Mouse (Mus musculus) 416B (cell line): ENCODE data around the gene Gen1.

Experiments
- DNase-seq: peaks from one replicate; pipeline ENCODE4 v3.0.0; 2011; ENCODE audit warnings: low read depth

The Gen1 gene

DNA sequence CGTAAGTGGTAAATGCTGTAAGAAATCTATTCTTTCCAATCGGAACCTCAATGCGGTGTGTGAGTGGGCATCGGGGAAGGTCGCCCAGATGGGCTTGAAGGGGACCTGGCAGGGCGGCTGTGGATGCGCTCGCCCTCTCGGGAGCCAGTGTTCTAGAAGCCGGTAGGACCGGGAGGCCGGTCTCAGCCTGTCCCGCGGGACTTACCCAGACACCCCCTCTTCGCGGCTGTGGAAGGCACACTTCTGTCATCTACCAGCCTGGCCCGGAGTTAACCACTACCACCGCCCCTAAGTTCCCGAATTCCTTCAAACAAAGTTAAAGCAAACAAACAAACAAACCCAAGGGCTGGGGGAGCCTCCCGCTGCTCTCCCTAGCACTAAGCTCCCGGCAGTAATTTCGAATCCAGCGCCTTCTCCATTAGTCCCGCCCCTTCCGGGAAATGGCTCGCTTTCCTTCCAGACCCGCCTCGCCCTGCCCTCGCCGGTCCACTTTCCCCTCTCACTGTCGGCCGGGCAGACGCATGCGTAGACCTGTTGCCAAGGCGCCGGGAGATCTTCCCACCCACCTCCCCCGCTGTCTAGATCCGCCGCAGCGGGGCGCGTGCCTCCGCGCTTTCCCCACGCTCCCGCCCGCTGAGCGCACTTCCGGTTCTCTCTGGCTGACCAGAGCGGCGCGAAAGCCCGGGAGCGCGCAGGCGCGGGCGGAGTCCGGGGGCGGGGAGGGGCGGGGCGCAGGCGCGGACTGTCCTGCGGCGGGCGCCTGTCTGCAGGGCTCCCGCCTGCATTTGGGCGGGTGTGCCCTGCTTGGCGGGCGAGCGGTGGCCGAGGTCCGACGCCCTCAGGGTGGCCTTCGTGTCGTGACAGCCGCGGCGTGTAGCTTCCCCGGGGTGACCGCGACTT lies at the start of gene Gen1, which contains the start of gene Smc6:
Gene Gen1, minus strand, starts transcription at position 420 of the 900 bp plus-strand sequence.
Gene Smc6, plus strand, starts transcription at position 505 of the 900 bp plus-strand sequence.
- DNase-seq: peak; percentile 95

- peak; percentile 41 for DNase-seq
These were observed 48.2 kb upstream of the Gen1 start for GRCm38 (mm10) chr12:11313840-11314239.

DNA sequence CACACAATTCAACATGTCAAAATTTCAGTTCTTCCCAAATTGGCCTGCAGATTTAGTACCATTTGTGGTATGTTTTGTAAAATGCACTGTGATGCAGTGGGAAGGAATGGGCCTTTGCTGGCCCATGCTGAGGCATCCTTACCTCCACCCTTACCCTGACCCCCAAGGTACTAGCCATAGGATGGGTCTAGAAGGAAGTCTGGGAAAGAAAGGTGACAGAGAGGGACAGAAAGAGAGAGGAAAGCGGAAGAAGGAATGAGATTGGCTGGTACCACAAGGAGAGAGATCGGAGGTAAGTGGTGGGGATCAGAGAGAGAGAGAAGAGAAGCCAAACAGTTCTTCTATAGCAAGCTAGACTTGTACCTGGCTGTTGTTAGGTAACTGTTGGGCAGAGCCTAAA lies 45.5 kb upstream of the Gen1 start:
- no peak for DNase-seq

GRCm38 (mm10) chr12:11306753-11307645 lies 41.4 kb upstream of the Gen1 start:
- DNase-seq: no peak

- peak; percentile 71 for DNase-seq
These were observed 35.3 kb upstream of the Gen1 start for GRCm38 (mm10) chr12:11300858-11301257.

DNA sequence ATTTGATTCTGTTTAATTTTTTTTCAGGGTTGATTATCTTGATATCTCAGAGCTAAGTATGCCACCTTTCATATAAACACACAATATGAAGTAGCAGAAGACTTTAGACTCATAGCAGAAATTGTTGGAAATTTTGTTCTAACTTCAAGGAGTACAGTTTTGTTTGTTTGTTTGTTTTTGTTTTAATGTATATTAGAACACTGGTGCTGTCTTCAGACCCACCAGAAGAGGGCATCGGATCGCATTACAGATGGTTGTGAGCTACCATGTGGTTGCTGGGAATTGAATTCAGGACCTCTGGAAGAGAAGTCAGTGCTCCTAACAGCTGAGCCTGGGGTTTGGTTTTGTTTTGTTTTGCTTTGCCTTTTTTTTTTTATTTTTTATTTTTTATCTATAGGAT lies 20.8 kb upstream of the Gen1 start:
- DNase-seq: no peak

- no peak for DNase-seq
These were observed 16.0 kb upstream of the Gen1 start for GRCm38 (mm10) chr12:11281584-11281983.

GRCm38 (mm10) chr12:11279886-11280285 lies 14.3 kb upstream of the Gen1 start:
- DNase-seq: no peak

GRCm38 (mm10) chr12:11277207-11277606 lies 11.6 kb upstream of the Gen1 start:
- no peak for DNase-seq

GRCm38 (mm10) chr12:11276632-11277031 lies 11.0 kb upstream of the Gen1 start:
- peak; percentile 21 for DNase-seq

- DNase-seq: no peak
These were observed 7.6 kb upstream of the Gen1 start for GRCm38 (mm10) chr12:11273185-11273584.

- no peak for DNase-seq
These were observed 7.0 kb upstream of the Gen1 start for GRCm38 (mm10) chr12:11272568-11272967.

DNA sequence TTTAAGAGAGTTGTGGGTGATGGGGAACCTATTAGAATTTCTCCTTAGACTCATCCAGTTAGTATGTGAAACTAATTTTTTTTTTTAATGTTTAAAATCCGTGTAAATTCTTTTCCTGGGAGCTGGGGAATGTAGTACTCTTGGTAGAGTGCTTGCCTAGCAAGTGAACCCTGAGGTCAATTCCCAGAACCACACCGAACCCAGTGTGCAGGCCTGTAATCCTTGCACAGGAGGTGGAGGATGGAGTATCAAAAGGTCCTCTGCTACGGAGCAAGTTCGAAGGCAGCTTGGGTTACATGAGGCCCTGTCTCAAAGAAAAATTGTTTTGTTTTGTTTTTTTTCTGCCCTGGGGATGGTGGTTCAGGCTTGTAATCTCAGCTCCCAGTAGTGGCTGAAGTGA lies 1.4 kb upstream of the Gen1 start:
- peak; percentile 26 for DNase-seq

GRCm38 (mm10) chr12:11266282-11266985 lies 833 bp upstream of the Gen1 start:
- peak; percentile 34 for DNase-seq

DNA sequence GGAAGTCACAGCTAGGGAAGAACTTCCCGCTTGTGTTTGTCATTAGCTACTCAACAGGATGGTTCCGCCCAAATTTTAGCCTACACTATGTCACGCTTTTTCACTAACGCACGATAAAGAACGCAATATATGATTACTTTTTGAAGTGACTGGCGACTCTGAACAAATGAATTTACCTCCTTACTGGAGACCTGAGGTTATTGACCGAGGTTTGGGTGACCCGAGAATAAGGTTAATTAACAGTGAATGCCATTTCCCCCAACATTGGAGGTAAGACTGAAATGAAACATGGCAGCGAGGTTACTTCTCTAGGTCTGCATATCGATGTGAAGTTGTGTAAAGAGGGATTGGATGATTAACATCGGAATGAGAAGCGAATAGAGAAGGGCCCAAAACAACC lies 706 bp downstream of the Gen1 start:
- DNase-seq: peak; percentile 52

GRCm38 (mm10) chr12:11250322-11250721 lies 15.3 kb downstream of the Gen1 start:
- DNase-seq: no peak

DNA sequence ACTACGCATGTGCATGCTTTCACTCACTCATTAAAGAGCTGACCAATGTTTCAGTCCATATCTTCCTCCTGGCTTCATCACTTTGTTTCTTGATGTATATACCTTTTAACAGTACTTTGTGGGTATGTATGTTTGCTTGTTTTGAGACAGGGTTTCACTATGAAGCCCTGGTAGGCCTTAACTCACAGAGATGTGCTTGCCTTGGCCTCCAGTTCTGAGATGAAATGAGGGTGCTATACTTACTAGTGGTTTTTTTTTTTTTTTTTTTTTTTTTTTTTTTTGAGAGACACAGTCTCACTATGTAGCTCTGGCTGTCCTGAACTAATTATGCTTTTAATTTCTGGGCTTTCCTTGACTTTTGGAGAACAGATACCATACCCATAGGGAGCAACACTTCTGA lies 18.1 kb downstream of the Gen1 start:
- DNase-seq: no peak

DNA sequence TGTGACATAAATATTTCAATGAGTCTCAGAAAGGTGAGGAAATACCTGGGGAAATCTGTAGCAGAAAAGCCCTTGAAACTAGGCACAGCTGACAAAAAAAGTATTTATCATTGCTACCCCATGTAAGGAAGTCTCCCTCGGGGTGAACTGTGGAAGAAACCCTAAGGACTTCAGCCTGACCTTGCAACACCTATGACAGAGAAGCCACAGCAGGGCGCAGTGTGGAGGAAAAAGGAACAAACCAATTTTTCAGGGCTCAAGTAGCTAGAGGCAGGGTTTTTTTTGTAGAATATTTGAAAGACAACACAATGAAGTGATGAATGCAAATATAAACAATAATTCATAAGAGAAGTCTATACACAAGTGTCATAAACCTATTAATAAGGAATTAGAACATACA lies 29.6 kb downstream of the Gen1 start:
- DNase-seq: peak; percentile 6

- DNase-seq: peak; percentile 13
These were observed 35.3 kb downstream of the Gen1 start for GRCm38 (mm10) chr12:11230267-11230666.

DNA sequence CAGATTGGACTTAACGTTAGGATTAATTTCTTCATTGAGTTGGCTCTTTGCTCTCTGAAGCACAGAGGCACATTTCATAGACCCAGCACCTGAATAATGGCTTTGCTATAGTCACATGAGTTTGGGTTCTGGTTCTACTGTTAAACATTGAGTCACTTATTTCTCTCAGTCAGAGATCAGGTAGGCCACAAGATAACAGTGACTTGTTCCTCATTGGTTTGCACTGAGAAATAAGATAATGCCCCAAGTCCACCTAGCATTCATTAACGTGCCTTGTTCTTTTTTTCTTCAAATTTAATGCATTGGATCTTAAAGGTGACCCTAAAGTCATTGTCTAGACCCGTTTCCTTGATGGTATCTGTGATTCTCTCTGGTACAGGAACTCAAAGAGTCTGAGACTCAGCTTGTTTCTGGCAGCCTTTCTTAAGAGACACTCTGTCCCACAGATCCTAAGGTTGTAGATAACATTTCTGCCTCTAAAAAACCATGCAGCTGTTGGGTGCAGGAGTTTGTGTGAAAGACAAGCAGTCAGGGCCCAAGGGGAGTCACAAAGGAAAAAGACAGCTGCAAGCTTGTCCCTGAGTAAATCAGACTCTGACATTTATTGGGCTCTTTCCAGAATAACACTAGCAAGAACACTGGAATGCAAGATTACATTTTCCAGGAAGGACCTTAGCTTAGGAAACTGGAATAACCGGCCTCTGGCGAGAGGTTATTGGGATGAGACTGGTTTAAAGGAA lies 38.9 kb downstream of the Gen1 start:
- no peak for DNase-seq

- no peak for DNase-seq
These were observed 39.5 kb downstream of the Gen1 start for GRCm38 (mm10) chr12:11226123-11226522.
